Mouse (Mus musculus): ENCODE data around the gene Cyp4v3. TPM values are rescaled to one million over a fixed set of nuclear protein-coding genes. Genes with fewer than 3 reads are reported as not detected.

The Cyp4v3 gene
- 26.3 TPM for polyA plus RNA-seq (2014; fragmentation: Illumina TruSeq; extraction: RNeasy Lipid Tissue Mini Kit (QIAGEN cat#74804))

GRCm38 (mm10) chr8:45332685-45333409 lies at the start of gene Cyp4v3:
Cyp4v3 (minus strand) TSS chr8:45333216.

GRCm38 (mm10) chr8:45381963-45382347 lies 48.9 kb upstream of the Cyp4v3 start, which contains the start of gene Fam149a:
Fam149a (minus strand) TSS chr8:45382291.

GRCm38 (mm10) chr8:45308366-45308765 lies 24.6 kb downstream of the Cyp4v3 start, which contains the start of gene Gm45753:
Gm45753 (minus strand) TSS chr8:45308466.

DNA sequence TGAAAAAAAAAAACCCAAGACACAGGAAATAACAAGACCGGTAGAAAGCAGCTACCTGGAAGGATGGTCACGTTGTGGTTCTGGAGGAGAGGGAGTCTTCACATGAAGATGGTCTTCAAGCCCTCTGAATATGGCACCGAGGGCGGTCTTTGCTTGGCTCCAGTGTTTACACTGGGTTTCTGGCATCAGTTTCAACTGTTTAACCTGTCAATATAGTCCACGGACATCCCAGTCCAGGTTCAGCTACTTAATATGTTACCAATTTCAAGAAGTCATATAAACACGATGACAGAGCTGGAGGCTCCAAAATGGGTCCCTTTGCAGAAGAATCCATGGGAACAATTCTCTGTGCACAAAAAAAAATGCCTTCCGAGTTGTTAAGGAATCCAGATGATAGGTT lies 38.3 kb downstream of the Cyp4v3 start, which contains the start of gene Klkb1:
Gene Klkb1 (minus strand): TSS at position 173 of the 400 bp plus-strand sequence.

DNA sequence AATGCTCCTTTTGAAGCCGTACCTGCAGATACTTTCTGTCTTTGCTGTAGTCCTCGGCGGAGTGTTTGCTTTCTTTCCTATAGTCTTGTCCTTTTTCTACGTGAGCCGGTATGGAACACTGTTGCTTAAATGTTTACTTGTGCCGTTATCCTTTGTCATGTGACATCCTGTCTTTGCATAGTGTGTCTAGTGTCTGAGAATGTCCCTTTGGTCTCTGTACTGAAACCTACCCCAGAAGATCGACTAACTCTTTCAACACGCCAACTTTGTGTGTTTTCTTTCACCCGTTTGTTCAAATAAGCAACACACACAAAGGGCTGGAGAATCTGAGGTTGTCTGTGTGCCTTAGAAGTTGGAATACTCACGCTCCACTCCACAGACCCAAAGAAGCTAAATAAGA lies 71.1 kb downstream of the Cyp4v3 start, which contains the start of gene F11:
Gene F11 (minus strand): TSS at position 112 of the 400 bp plus-strand sequence.

Other genes starting within 250 kb of the Cyp4v3 start
- not detected for gene F11, start 71.2 kb downstream of the Cyp4v3 start, polyA plus RNA-seq (2014; fragmentation: Illumina TruSeq; extraction: RNeasy Lipid Tissue Mini Kit (QIAGEN cat#74804))
- gene Klkb1, start 38.4 kb downstream of the Cyp4v3 start, polyA plus RNA-seq (2014; fragmentation: Illumina TruSeq; extraction: RNeasy Lipid Tissue Mini Kit (QIAGEN cat#74804)): 0.40 TPM
- not detected for gene Gm45753, start 24.8 kb downstream of the Cyp4v3 start, polyA plus RNA-seq (2014; fragmentation: Illumina TruSeq; extraction: RNeasy Lipid Tissue Mini Kit (QIAGEN cat#74804))
- gene Fam149a, start 49.1 kb upstream of the Cyp4v3 start, polyA plus RNA-seq (2014; fragmentation: Illumina TruSeq; extraction: RNeasy Lipid Tissue Mini Kit (QIAGEN cat#74804)): 15.4 TPM
- gene Tlr3, start 77.9 kb upstream of the Cyp4v3 start, polyA plus RNA-seq (2014; fragmentation: Illumina TruSeq; extraction: RNeasy Lipid Tissue Mini Kit (QIAGEN cat#74804)): 34.0 TPM
- gene Sorbs2, start 174.6 kb upstream of the Cyp4v3 start, polyA plus RNA-seq (2014; fragmentation: Illumina TruSeq; extraction: RNeasy Lipid Tissue Mini Kit (QIAGEN cat#74804)): 152 TPM

Data from ovary, adult 10 weeks (tissue).